Mouse (Mus musculus): Measurements from ENCODE around the gene Cass4. TPM values are rescaled to one million over a fixed set of nuclear protein-coding genes. Genes with fewer than 3 reads are reported as not detected.

The Cass4 gene
- polyA plus RNA-seq (2012), result not detected in 2 replicates

- no peaks in the 10 kb centered on the region for H3K36me3 ChIP-seq (ENCODE audit: control insufficient read depth)
- H3K27me3 ChIP-seq (ENCODE audit: control insufficient read depth), result peaks cover 7% of the 10 kb centered on the region
- H3K9me3 ChIP-seq (ENCODE audit: control insufficient read depth, low read length), result no peaks in the 10 kb centered on the region
- peaks cover 20% of the 10 kb centered on the region for H3K4me1 ChIP-seq (ENCODE audit: control insufficient read depth)
- TF ChIP-seq GATA1 (IDR thresholded peaks at IDR 0.05; ENCODE audit: low read length) (no peak), TAL1 (IDR thresholded peaks at IDR 0.05; ENCODE audit: low read length) (no peak)
- peak within 1 kb of the TSS; percentile 55 for H3K4me3 ChIP-seq (replicated peaks)
These were observed at the start of gene Cass4 for GRCm38 (mm10) chr2:172393391-172394051. Gene Cass4, plus strand, starts transcription at chr2:172393794.

DNA sequence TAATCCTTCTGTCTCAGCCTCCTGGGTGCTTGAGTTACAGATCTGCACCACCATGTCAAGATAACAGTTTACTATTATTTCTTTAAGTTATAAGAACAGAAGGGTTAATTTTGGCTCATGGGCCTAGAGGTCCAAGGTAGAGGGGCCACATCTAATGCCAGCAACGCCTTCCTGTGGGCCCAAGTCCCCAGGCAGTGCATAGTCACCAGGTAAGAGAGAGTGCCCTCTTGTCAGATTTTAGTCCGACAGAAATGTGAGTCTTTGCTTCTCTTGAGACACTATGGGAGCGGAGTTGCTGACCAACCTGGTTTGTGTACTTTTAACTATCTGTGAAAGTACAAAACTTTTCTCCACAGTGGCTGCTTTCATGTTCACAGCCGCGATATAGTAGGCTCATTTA lies 48.9 kb upstream of the Cass4 start:
- peak overlapping the region; percentile 86 for H3K4me3 ChIP-seq (replicated peaks)
- no peak for TF ChIP-seq GATA1 (IDR thresholded peaks at IDR 0.05; ENCODE audit: low read length)
- TF ChIP-seq TAL1 (IDR thresholded peaks at IDR 0.05; ENCODE audit: low read length), result no peak
- H3K36me3 ChIP-seq (ENCODE audit: control insufficient read depth), result peaks cover 37% of the 10 kb centered on the region
- peaks cover 20% of the 10 kb centered on the region for H3K27me3 ChIP-seq (ENCODE audit: control insufficient read depth)
- peaks cover 45% of the 10 kb centered on the region for H3K4me1 ChIP-seq (ENCODE audit: control insufficient read depth)
- no peaks in the 10 kb centered on the region; the same call in 1 of the 2 replicates for H3K9me3 ChIP-seq (ENCODE audit: control insufficient read depth, low read length)

DNA sequence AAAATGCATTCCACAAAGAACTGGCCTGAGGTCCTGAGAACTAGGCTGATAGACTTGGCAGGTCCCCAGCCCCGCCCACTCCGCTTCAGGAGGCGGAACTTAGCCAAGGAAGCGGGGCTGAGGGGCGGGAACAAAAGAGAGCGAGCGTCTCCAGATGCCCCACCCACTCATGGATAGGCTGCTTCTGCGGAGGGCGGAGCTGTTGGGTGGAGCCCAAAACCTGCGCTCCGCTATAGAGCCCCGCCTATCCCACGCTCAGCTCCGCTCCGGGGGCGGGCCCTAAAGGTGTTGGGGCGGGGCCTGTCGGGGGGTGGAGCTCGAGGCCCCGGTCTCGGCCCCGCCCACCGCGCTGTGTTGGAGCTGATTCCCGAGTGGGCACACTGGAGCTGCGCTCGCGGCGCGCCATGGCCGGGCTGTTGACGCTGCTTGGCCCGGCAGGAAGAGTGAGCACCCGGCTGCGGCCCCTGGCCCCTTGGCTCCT lies 48.3 kb upstream of the Cass4 start, which contains the start of gene Fam210b:
TSS of gene Fam210b (plus strand) at position 308 of the 481 bp plus-strand sequence.
- H3K36me3 ChIP-seq (ENCODE audit: control insufficient read depth), result peaks cover 43% of the 10 kb centered on the region
- peaks cover 17% of the 10 kb centered on the region for H3K27me3 ChIP-seq (ENCODE audit: control insufficient read depth)
- peaks cover 51% of the 10 kb centered on the region for H3K4me1 ChIP-seq (ENCODE audit: control insufficient read depth)
- no peaks in the 10 kb centered on the region; the same call in 1 of the 2 replicates for H3K9me3 ChIP-seq (ENCODE audit: control insufficient read depth, low read length)
- H3K4me3 ChIP-seq (replicated peaks), result peak within 1 kb of the TSS; percentile 86
- TF ChIP-seq GATA1 (IDR thresholded peaks at IDR 0.05; ENCODE audit: low read length) (no peak), TAL1 (IDR thresholded peaks at IDR 0.05; ENCODE audit: low read length) (no peak)

GRCm38 (mm10) chr2:172346034-172346929 lies 47.3 kb upstream of the Cass4 start:
- Histone ChIP-seq H3K9me3 (ENCODE audit: control insufficient read depth, low read length) (no peaks in the 10 kb centered on the region; the same call in 1 of the 2 replicates), H3K36me3 (ENCODE audit: control insufficient read depth) (peaks cover 53% of the 10 kb centered on the region), H3K4me3 (replicated peaks) (peak overlapping the region; percentile 86), H3K27me3 (ENCODE audit: control insufficient read depth) (peaks cover 12% of the 10 kb centered on the region), H3K4me1 (ENCODE audit: control insufficient read depth) (peaks cover 61% of the 10 kb centered on the region)
- no peak for TF ChIP-seq TAL1 (IDR thresholded peaks at IDR 0.05; ENCODE audit: low read length)
- TF ChIP-seq GATA1 (IDR thresholded peaks at IDR 0.05; ENCODE audit: low read length), result no peak

- TF ChIP-seq TAL1 (IDR thresholded peaks at IDR 0.05; ENCODE audit: low read length) (peak; percentile 40; the same call in 1 of the 3 replicates), GATA1 (IDR thresholded peaks at IDR 0.05; ENCODE audit: low read length) (peak; percentile 86)
- Histone ChIP-seq H3K4me3 (replicated peaks) (peak overlapping the region; percentile 86), H3K4me1 (ENCODE audit: control insufficient read depth) (peaks cover 67% of the 10 kb centered on the region), H3K27me3 (ENCODE audit: control insufficient read depth) (peaks cover 6% of the 10 kb centered on the region), H3K36me3 (ENCODE audit: control insufficient read depth) (peaks cover 59% of the 10 kb centered on the region), H3K9me3 (ENCODE audit: control insufficient read depth, low read length) (no peaks in the 10 kb centered on the region; the same call in 1 of the 2 replicates)
These were observed 46.5 kb upstream of the Cass4 start for GRCm38 (mm10) chr2:172346933-172347611.

DNA sequence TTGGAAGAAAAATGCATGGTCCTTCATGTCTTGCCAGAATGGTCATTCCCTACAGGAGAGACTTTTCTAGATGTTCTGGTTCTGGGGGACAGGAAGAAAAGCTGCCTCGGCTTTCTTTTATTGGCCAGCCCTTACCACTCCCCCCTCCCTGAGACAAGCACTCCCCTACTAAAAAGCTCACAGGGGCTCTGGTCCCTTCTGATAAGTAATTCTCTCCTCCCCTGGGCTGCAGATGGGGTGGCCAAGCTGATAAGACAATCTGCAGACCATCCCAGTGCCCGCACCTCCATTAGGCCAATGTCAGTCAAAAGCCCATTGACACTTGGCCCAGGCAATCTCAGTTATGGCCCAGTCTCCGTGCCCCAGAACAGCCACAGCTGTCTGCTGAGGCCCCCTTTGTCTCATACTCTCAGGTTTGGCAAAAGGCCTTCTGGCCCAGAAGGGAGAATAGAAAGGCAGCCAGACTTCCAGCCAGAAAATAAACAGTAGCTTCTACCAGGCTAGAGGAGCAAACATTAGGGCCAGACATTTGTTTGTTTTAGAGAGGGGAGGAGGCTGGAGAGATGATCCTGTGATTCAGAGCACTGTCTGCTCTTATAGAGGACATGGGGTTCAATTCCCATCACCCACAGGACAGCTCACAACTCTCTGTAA lies 45.2 kb upstream of the Cass4 start:
- Histone ChIP-seq H3K9me3 (ENCODE audit: control insufficient read depth, low read length) (no peaks in the 10 kb centered on the region), H3K27me3 (ENCODE audit: control insufficient read depth) (no peaks in the 10 kb centered on the region), H3K4me1 (ENCODE audit: control insufficient read depth) (peaks cover 79% of the 10 kb centered on the region), H3K36me3 (ENCODE audit: control insufficient read depth) (peaks cover 73% of the 10 kb centered on the region), H3K4me3 (replicated peaks) (peak overlapping the region; percentile 86)
- TF ChIP-seq TAL1 (IDR thresholded peaks at IDR 0.05; ENCODE audit: low read length) (peak; percentile 94), GATA1 (IDR thresholded peaks at IDR 0.05; ENCODE audit: low read length) (peak; percentile 96)

GRCm38 (mm10) chr2:172349776-172350175 lies 43.8 kb upstream of the Cass4 start:
- Histone ChIP-seq H3K4me3 (replicated peaks) (peak overlapping the region; percentile 86), H3K36me3 (ENCODE audit: control insufficient read depth) (peaks cover 87% of the 10 kb centered on the region), H3K9me3 (ENCODE audit: control insufficient read depth, low read length) (no peaks in the 10 kb centered on the region), H3K27me3 (ENCODE audit: control insufficient read depth) (no peaks in the 10 kb centered on the region), H3K4me1 (ENCODE audit: control insufficient read depth) (peaks cover 72% of the 10 kb centered on the region)
- TF ChIP-seq TAL1 (IDR thresholded peaks at IDR 0.05; ENCODE audit: low read length) (no peak), GATA1 (IDR thresholded peaks at IDR 0.05; ENCODE audit: low read length) (no peak)

DNA sequence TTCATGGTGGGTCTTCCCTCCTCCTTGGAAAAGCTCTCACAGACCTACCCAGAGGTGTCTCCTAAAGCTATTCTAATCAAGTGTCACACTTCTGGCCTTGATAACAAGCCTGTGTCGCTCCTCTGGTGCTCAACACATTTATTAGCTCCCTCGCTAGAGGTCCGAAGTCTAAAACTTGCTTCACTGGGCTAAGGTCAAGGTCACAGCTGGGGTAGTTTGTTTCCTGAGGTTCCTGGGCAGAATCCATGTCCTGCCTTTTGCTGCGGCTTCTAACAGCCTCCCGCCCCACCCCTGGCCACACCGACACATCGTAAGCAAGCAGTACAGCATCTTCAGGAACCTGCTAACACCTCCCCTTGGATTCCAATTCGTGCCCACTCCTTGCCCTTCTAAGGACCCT lies 42.8 kb upstream of the Cass4 start:
- H3K4me1 ChIP-seq (ENCODE audit: control insufficient read depth), result peaks cover 70% of the 10 kb centered on the region
- no peaks in the 10 kb centered on the region for H3K27me3 ChIP-seq (ENCODE audit: control insufficient read depth)
- TF ChIP-seq GATA1 (IDR thresholded peaks at IDR 0.05; ENCODE audit: low read length) (no peak), TAL1 (IDR thresholded peaks at IDR 0.05; ENCODE audit: low read length) (no peak)
- H3K36me3 ChIP-seq (ENCODE audit: control insufficient read depth), result peaks cover 96% of the 10 kb centered on the region
- no peaks in the 10 kb centered on the region for H3K9me3 ChIP-seq (ENCODE audit: control insufficient read depth, low read length)
- H3K4me3 ChIP-seq (replicated peaks), result peak overlapping the region; percentile 86

Data from erythroblast, embryonic 14.5 days (primary cell).